Mouse (Mus musculus) yolk sac, embryonic 10.5 days (tissue): Measurements from ENCODE around the gene A530064D06Rik.
"Not testable (repeated sequence)": the region's sequence is repeated elsewhere in the genome, so short reads cannot be mapped to it uniquely, and the experiment has no call there.

Experiments
- DNase-seq: peaks from one replicate; pipeline ENCODE4 v3.0.0-alpha.2; 2017; ENCODE audit warnings: low spot score

The A530064D06Rik gene

DNA sequence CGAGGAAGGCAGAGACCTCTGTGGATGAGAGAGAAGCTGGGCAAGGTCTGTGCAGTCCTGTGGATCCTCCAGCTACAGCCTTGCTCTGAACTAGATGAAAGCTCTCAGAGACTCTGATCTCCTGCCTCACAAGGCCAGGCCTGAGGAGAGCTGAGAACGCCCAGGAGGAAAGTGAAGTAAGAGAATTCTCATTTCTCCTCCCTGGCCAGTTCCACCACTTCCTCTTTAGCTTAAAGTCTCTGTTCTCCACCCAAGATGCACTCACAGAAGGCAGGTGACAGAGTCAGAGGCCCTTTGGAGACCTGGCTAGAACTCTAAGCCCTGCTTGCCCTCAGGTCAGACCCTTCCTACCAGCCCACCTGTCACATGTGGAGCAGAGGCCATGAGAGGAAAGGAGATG, at the start of gene A530064D06Rik:
TSS of gene A530064D06Rik (minus strand) at position 173 of the 400 bp plus-strand sequence.
- DNase-seq = not testable (repeated sequence)

- DNase-seq = no peak
Measured at GRCm38 (mm10) chr17:48215429-48215828, 48.4 kb upstream of the A530064D06Rik start.

DNA sequence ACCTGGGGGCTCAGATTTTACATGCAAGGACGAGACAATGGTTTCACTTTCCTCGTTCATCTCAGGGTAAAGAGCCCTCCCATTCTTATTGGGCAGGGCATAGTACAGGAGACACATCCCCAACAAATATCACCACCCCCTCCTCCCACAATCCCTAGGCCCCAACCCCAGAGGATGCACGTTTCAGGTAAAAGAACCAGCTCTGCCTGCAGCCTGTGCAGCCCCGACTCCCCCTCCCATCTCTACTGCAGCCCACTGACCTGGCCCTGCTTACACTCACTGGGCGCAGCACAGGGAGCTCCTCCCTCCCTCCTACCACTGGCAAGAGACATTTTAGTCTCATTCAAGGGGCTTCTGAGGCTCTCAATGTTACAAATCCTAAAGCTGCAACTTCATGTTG, 46.4 kb upstream of the A530064D06Rik start:
- DNase-seq = no peak

- DNase-seq = no peak
Measured at GRCm38 (mm10) chr17:48212596-48212995, 45.5 kb upstream of the A530064D06Rik start.

DNA sequence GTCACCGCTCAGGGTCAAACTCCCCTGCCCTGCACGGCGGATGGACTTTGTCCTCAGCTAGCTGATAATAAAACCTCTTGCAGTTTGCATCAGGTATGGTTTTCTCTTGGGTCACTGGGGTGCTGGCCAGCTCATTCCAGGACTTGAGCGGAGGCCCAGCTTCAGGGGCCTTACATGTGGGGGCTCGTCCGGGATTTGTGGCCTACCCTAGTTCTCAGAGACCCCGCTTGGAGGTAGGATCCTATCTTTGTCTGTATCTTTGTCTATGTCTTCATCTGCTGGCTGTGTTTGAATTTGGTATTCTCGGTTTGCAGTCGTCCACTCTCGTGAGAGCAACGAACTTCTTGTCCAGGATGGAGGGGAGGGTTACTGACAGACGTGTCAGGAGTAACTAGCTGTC, 36.0 kb upstream of the A530064D06Rik start:
- DNase-seq = no peak

- DNase-seq = no peak
Measured at GRCm38 (mm10) chr17:48192366-48192765, 25.3 kb upstream of the A530064D06Rik start.

DNA sequence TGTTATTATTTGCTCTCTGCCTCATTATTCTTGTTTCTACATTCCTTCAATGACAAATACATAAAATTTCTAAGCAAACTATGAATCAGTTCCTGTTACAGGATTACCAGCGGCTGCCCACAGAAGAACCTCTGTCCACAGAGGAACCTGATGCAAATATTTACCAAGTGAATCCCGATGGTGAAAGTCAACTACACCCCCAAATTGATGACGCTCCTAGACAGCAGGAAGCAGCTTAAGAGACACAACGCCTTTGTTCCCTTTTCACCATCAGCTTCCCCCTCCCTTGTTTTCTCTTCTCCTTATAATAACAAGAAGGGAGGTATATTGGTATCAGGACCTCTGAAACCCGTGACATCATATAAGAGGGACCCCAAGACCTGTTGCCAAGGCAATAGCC, 18.2 kb upstream of the A530064D06Rik start:
- DNase-seq = no peak

DNA sequence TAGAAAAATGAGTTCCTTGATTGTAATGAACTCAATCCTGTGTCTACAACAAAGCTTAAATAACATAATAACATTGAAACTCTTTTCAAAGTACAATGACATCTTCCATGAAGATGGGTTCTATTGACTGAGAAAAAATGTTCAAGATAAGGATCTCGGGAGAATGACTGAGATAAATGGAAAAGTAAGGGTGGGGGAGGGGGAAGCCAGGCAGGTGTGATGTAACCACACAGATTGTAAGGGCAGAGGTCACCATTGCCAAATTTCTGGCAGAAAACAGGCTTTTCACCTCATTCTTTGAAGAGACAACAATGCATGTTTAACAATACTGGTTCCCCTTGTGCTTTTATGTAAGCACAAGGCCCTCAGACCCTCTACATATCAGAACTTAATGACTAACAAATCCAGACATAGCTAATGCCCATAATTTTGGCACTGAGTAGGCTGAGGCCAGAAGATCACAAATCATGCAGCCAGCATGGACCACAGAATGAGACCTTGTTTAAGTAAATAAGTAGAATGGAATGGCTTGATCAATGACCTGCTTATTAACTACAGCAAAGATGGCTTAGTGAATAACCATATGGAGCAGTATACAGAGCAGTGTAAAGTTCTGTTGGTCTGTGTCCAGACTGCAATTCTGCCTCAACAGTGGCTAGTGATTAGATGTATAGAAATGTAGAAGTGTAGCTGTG, 9.5 kb downstream of the A530064D06Rik start:
- no peak for DNase-seq

DNA sequence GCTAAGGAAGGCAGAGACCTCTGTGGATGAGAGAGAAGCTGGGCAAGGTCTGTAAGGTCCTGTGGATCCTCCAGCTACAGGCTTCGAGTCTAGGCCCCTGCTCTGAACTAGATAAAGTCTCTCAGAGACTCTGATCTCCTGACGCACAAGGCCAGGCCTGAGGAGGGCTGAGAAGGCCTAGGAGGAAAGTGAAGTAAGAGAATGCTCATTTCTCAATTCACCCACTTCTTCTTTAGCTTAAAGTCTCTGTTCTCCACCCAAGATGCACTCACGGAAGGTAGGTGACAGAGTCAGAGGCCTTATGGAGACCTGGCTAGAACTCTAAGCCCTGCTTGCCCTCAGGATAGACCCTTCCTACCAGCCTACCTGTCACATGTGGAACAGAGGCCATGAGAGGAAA, 21.0 kb downstream of the A530064D06Rik start, which contains the start of gene 9830107B12Rik:
TSS of gene 9830107B12Rik (minus strand) at position 149 of the 400 bp plus-strand sequence.
- DNase-seq = no peak

DNA sequence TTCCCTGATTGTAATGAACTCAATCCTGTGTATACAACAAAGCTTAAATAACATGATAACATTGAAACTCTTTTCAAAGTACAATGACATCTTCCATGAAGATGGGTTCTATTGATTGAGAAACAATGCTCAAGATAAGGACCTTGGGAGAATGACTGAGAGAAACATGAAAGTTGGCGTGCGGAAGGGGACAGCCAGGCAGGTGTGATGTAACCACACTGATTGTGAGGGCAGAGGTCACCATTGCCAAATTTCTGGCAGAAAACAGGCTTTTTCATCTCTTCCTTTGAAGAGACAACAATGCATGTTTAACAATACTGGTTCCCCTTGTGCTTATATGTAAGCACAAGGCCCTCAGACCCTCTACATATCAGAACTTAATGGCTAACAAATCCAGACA, 34.3 kb downstream of the A530064D06Rik start:
- no peak for DNase-seq

DNA sequence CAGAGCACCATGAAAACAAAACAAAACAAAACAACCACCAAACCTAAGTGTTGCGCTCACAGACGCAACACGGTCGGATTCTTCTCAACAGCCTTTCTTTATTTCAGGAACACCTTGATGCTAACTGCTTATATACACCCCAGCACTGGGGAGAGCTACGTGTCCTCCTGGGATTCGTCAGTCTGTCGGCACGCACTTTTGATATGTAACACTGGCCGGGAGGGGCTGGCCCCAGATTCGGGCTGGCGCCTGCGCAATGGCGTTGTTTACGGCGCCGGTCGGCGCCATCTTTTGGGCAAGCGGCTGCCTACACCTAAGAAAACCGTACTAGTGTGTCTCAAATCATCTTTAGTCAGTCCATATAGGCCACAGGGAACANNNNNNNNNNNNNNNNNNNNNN, 46.6 kb downstream of the A530064D06Rik start:
- DNase-seq = no peak

- DNase-seq = peak; percentile 53
Measured at GRCm38 (mm10) chr17:48119656-48120055, 47.4 kb downstream of the A530064D06Rik start.

GRCm38 (mm10) chr17:48118570-48118969, 48.5 kb downstream of the A530064D06Rik start:
- DNase-seq = no peak

- peak; percentile 33 for DNase-seq
Measured at GRCm38 (mm10) chr17:48110547-48111287, 56.4 kb downstream of the A530064D06Rik start.

- no peak for DNase-seq
Measured at GRCm38 (mm10) chr17:48108520-48108919, 58.6 kb downstream of the A530064D06Rik start.

DNA sequence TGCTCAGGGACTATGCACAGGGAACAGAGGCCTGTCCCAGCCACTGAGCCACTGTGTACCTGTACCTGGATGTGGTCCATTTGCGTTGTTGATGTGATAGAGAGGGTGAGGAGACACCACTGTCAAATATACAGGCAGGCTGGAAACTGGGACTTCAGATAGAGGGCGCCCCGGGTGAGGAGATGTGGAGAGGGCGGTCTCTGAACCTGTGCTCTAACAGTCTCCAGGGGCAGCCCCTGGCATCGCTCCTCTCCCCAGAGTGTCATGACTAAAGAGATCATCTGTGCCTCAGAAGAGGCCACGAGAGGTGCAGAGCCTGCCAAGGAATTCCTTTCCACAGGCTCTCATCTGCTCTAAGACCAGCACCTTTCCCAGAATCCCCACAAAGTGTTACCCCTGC, 59.2 kb downstream of the A530064D06Rik start:
- no peak for DNase-seq

GRCm38 (mm10) chr17:48107333-48107732, 59.7 kb downstream of the A530064D06Rik start:
- no peak for DNase-seq

DNA sequence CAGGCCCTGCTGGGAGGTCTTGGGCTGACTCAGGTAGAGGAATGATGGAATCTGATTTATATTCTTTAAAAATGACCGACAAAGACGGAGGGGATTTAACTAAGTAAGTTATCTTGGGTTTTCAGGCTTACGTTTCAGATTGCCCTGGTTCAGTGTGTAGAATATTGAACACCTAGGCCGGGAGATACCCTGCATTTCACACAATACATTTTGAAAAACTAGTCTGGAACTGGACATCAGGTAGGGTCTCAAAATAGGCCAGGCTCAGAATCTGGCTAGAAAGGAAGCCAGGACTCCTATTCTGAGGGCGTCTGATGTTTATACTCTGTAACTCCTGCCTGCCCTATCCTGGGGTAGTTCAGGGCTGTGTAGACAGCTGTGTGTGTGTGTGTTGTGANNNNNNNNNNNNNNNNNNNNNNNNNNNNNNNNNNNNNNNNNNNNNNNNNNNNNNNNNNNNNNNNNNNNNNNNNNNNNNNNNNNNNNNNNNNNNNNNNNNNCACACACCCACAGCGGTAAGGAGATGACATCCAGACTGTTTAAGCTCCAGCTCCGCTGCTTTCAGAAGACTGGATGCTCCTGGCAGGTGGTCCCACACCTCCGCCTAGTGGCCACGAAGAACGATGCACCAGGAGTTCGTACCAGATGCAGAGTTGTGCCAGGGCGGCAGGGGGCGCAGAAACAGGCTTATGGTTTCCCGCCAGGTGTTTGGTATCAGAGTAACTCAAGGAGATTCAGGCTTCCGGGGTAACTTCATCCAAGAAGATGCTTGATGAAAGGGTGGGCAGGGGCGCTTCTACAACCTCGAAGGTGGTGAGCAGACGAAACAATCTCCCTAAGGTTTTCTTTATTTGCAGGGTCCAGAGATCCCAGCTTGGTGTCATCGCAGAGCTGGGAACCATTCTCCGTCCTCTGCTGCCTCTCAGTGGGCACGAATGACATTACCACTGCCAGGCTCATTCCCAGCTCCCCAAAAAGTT, 66.3 kb downstream of the A530064D06Rik start:
- DNase-seq = peak; percentile 90

DNA sequence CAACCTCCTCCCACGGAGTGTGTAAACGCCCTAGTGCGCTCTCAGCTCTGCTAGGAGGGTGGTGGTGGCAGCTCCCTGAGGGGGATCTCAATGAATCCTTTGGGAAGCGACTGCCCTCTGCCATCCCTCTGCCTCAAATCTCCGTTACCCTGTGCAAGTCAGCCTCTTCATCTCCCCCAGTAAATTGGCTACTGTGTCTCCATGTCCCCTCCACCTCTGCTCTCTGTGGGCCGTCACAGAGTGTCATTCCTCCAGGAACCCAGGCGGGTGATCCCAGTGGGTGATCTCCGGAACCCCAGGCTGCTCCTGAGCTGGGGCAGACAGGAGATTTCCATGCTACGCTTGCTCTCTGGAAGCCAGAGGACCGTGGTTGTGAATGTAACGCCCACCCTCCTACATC, 67.8 kb downstream of the A530064D06Rik start:
- DNase-seq = no peak
